Mouse (Mus musculus): Measurements from ENCODE around the gene Mvp.

GRCm38 (mm10) chr7:127003620-127004019 is 10.8 kb downstream of the Mvp start:
- TF ChIP-seq CTCF (IDR thresholded peaks at IDR 0.05; ENCODE audit: control insufficient read depth, insufficient read depth, low read length) (no peak), POLR2A (IDR thresholded peaks at IDR 0.05; ENCODE audit: borderline replicate concordance, control insufficient read depth, low read depth, low read length) (no peak)

Data from bone marrow, adult 2 months (tissue).